Mouse (Mus musculus): ENCODE measurements at regions not wholly inside any gene's neighbourhood (a gene's known extent, or its start where the extent isn't known, plus 50 kb on each side); places are given as distances from the start of the nearest gene placed in this dataset.

GRCm38 (mm10) chr3:21964438-21964837 lies 112.0 kb upstream of the Tbl1xr1 start:
- DNase-seq (ENCODE audit: low spot score): no peak

- DNase-seq (ENCODE audit: low spot score): no peak
These were observed 110.9 kb upstream of the Tbl1xr1 start for GRCm38 (mm10) chr3:21965556-21965955.

- DNase-seq (ENCODE audit: low spot score): no peak
These were observed 104.7 kb upstream of the Tbl1xr1 start for GRCm38 (mm10) chr3:21971731-21972130.

GRCm38 (mm10) chr3:21973153-21973552 lies 103.3 kb upstream of the Tbl1xr1 start:
- no peak for DNase-seq (ENCODE audit: low spot score)

GRCm38 (mm10) chr3:21973681-21974080 lies 102.8 kb upstream of the Tbl1xr1 start:
- DNase-seq (ENCODE audit: low spot score): no peak

GRCm38 (mm10) chr3:21974766-21975165 lies 101.7 kb upstream of the Tbl1xr1 start:
- DNase-seq (ENCODE audit: low spot score): no peak

GRCm38 (mm10) chr3:21977775-21978174 lies 98.7 kb upstream of the Tbl1xr1 start:
- no peak for DNase-seq (ENCODE audit: low spot score)

GRCm38 (mm10) chr3:21982991-21983390 lies 93.5 kb upstream of the Tbl1xr1 start:
- no peak for DNase-seq (ENCODE audit: low spot score)

- no peak for DNase-seq (ENCODE audit: low spot score)
These were observed 92.3 kb upstream of the Tbl1xr1 start for GRCm38 (mm10) chr3:21983993-21984725.

- no peak for DNase-seq (ENCODE audit: low spot score)
These were observed 91.6 kb upstream of the Tbl1xr1 start for GRCm38 (mm10) chr3:21984807-21985206.

GRCm38 (mm10) chr3:21986164-21986892 lies 90.1 kb upstream of the Tbl1xr1 start:
- DNase-seq (ENCODE audit: low spot score): no peak

- no peak for DNase-seq (ENCODE audit: low spot score)
These were observed 89.6 kb upstream of the Tbl1xr1 start for GRCm38 (mm10) chr3:21986893-21987250.

GRCm38 (mm10) chr3:21987455-21988009 lies 88.9 kb upstream of the Tbl1xr1 start:
- DNase-seq (ENCODE audit: low spot score): no peak

- DNase-seq (ENCODE audit: low spot score): no peak
These were observed 88.4 kb upstream of the Tbl1xr1 start for GRCm38 (mm10) chr3:21988010-21988531.

- no peak for DNase-seq (ENCODE audit: low spot score)
These were observed 85.9 kb upstream of the Tbl1xr1 start for GRCm38 (mm10) chr3:21990526-21990925.

- DNase-seq (ENCODE audit: low spot score): no peak
These were observed 84.7 kb upstream of the Tbl1xr1 start for GRCm38 (mm10) chr3:21991681-21992152.

- DNase-seq (ENCODE audit: low spot score): no peak
These were observed 84.2 kb upstream of the Tbl1xr1 start for GRCm38 (mm10) chr3:21992203-21992602.

GRCm38 (mm10) chr3:21993961-21994360 lies 82.5 kb upstream of the Tbl1xr1 start:
- DNase-seq (ENCODE audit: low spot score): no peak

GRCm38 (mm10) chr3:21995566-21996391 lies 80.7 kb upstream of the Tbl1xr1 start:
- DNase-seq (ENCODE audit: low spot score): no peak

GRCm38 (mm10) chr3:21997387-21997786 lies 79.1 kb upstream of the Tbl1xr1 start:
- no peak for DNase-seq (ENCODE audit: low spot score)

- DNase-seq (ENCODE audit: low spot score): no peak
These were observed 71.0 kb upstream of the Tbl1xr1 start for GRCm38 (mm10) chr3:22005456-22005855.

- DNase-seq (ENCODE audit: low spot score): no peak
These were observed 70.3 kb upstream of the Tbl1xr1 start for GRCm38 (mm10) chr3:22006113-22006512.
